ENCODE assay signal across 23 mouse cellular contexts in the genomic region with DNA sequence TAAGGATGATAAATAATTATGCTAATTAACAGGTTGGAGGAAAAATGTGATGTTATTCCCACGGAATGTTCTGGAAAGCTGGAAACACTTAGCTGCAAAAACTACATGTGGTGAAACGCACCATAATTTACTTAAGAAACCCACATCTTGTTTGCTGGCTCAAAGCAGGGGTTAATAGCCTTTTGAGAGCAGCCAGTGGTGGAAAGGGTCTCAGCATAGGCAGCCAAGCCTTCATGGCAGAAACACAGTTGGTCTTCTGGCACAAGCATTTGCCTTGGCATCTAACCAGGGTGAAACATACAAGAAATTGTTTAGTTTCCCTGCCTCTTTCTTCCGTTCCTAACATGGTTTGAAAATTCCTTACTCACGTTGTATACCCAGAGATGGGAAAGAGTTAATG.
A peak's percentile ranks its signal among the peaks of the same experiment; 100 is the strongest.
DNase-seq lines count a peak whose midpoint lies in the region; ATAC-seq lines count a peak whose summit lies in the region.
"Had no signal": no experiment of that assay in that cellular context is flagged by ENCODE, and none has a peak within 500 bp of the region (broad histone marks: within the 10 kb centered on the region; RNA-seq: fewer than 3 reads in every experiment).

No protein-coding gene starts in this region.

- H3K4me1 ChIP-seq in embryonic facial prominence, embryonic 14.5 days (ENCODE audit: control insufficient read depth, insufficient read depth, low read length) = peaks cover 49% of the 10 kb centered on the region
- 0 out of 2 replicates have a peak, but pooled peaks cover 4% of the 10 kb centered on the region for H3K4me1 ChIP-seq in liver, embryonic 12.5 days
- H3K4me1 ChIP-seq: heart, embryonic 15.5 days; midbrain, embryonic 12.5 days had no signal

- no peaks in the 10 kb centered on the region for H3K27me3 ChIP-seq in embryonic facial prominence, embryonic 14.5 days (replicated peaks; ENCODE audit: control insufficient read depth, insufficient read depth, low read length)
- H3K27me3 ChIP-seq in liver, embryonic 12.5 days (replicated peaks) = no peaks in the 10 kb centered on the region
- H3K27me3 ChIP-seq: heart, embryonic 15.5 days; midbrain, embryonic 12.5 days had no signal

- H3K4me3 ChIP-seq in embryonic facial prominence, embryonic 14.5 days (ENCODE audit: low read depth, low read length) = no peak overlapping the region
- no peak overlapping the region for H3K4me3 ChIP-seq in liver, embryonic 12.5 days
- H3K4me3 ChIP-seq: heart, embryonic 15.5 days; midbrain, embryonic 12.5 days had no signal

- peak overlapping the region; percentile 29 for H3K27ac ChIP-seq in embryonic facial prominence, embryonic 14.5 days (replicated peaks; ENCODE audit: low read depth, low read length)
- no peak overlapping the region for H3K27ac ChIP-seq in liver, embryonic 12.5 days
- H3K27ac ChIP-seq: heart, embryonic 15.5 days; midbrain, embryonic 12.5 days had no signal

- H3K36me3 ChIP-seq in embryonic facial prominence, embryonic 14.5 days (ENCODE audit: control insufficient read depth, insufficient read depth, low read length) = no peaks in the 10 kb centered on the region
- H3K36me3 ChIP-seq in liver, embryonic 12.5 days = no peaks in the 10 kb centered on the region
- H3K36me3 ChIP-seq: heart, embryonic 15.5 days; midbrain, embryonic 12.5 days had no signal

- H3K4me2 ChIP-seq in embryonic facial prominence, embryonic 14.5 days (ENCODE audit: low read depth, low read length) = no peak overlapping the region
- no peak overlapping the region for H3K4me2 ChIP-seq in liver, embryonic 12.5 days
- H3K4me2 ChIP-seq: heart, embryonic 15.5 days; liver, embryonic 11.5 days; midbrain, embryonic 12.5 days had no signal

- no peaks in the 10 kb centered on the region for H3K9me3 ChIP-seq in embryonic facial prominence, embryonic 14.5 days (ENCODE audit: control insufficient read depth, low read length)
- H3K9me3 ChIP-seq in liver, embryonic 12.5 days (replicated peaks) = no peaks in the 10 kb centered on the region
- H3K9me3 ChIP-seq: heart, embryonic 15.5 days; midbrain, embryonic 12.5 days had no signal

- no peak for ATAC-seq in embryonic facial prominence, embryonic 14.5 days (ENCODE audit: low read depth)
- ATAC-seq in liver, embryonic 12.5 days = no peak
- ATAC-seq: CD4-positive, CD25-positive, alpha-beta regulatory T cell, adult 4 months; forebrain, postnatal 0 days; hindbrain, embryonic 16.5 days; intestine, embryonic 16.5 days had no signal

- intact Hi-C loops in left cerebral cortex, postnatal 4 days (cut with DNase I) = no loop called here

- peak; percentile 34 to 42 for DNase-seq in cerebellum, postnatal 10 days
- DNase-seq in cerebellum, adult 9-11 months = no peak
- DNase-seq in left cerebral cortex, postnatal 4 days = peak; percentile 23
- DNase-seq in left cerebral cortex, adult 11 months (ENCODE audit: low spot score) = no peak
- peak; percentile 86 for DNase-seq in embryonic facial prominence, embryonic 14.5 days (ENCODE audit: low spot score)
- no peak for DNase-seq in heart, adult 9 months (ENCODE audit: low spot score in 2 of 2)
- DNase-seq: adrenal gland, adult 2 months; cerebellum, adult 18-20 months; forebrain, postnatal 0 days; gastrocnemius, postnatal 36 days; kidney, adult 9 months; kidney, postnatal 14 days; layer of hippocampus, postnatal 36 days; lung, adult 18-20 months; thymus, adult 18-20 months; thymus, postnatal 36 days had no signal

- 35% methylated on average over 4 of the region's 4 CpGs for WGBS in embryonic facial prominence, embryonic 14.5 days
- 65% methylated on average over 4 of the region's 4 CpGs for WGBS in liver, embryonic 12.5 days (ENCODE audit: insufficient replicate concordance)

- no peak overlapping the region for H3K9ac ChIP-seq in embryonic facial prominence, embryonic 14.5 days (ENCODE audit: low read depth, low read length)
- no peak overlapping the region for H3K9ac ChIP-seq in liver, embryonic 12.5 days
- H3K9ac ChIP-seq: forebrain, postnatal 0 days; heart, embryonic 15.5 days; midbrain, embryonic 12.5 days had no signal

Comparison
In these comparisons a context has a peak if more than half of its experiments do, and no peak if none do; other contexts are left out.
1. DNase-seq: peak in cerebellum, postnatal 10 days (2 of 2), left cerebral cortex, postnatal 4 days (single experiment) and embryonic facial prominence, embryonic 14.5 days (single experiment); none in cerebellum, adult 9-11 months (single experiment), left cerebral cortex, adult 11 months (single experiment) and heart, adult 9 months (0 of 2).